Mouse (Mus musculus) thymus, adult 2 months (tissue): ENCODE results near the gene Tyw1. TPM values are rescaled to one million over a fixed set of nuclear protein-coding genes. Genes with fewer than 3 reads are reported as not detected.

Experiments used
- DNase-seq: peaks from one replicate; pipeline ENCODE4 v3.0.0; 2021
- H3K27ac ChIP-seq: fragments of 200-500 bp; 2 replicates; pipeline ENCODE4 v1.5.1; 2012; ENCODE audit warnings: low read length, control low read depth; ENCODE audit not compliant: control insufficient read depth, insufficient read depth
- H3K27me3 ChIP-seq: fragments of 200-500 bp; 2 replicates; pipeline ENCODE4 v1.6.1; 2012; ENCODE audit warnings: mild to moderate bottlenecking, low read length, moderate library complexity, mixed read lengths; ENCODE audit not compliant: control insufficient read depth, insufficient read depth
- H3K36me3 ChIP-seq: fragments of 200-500 bp; 2 replicates; pipeline ENCODE4 v1.6.1; 2012; ENCODE audit warnings: mild to moderate bottlenecking, low read length, moderate library complexity; ENCODE audit not compliant: control insufficient read depth, insufficient read depth
- H3K4me1 ChIP-seq: fragments of 200-500 bp; replicated peaks from 2 replicates; pipeline ENCODE4 v1.6.1; 2012; ENCODE audit warnings: low read length; ENCODE audit not compliant: control insufficient read depth, insufficient read depth
- H3K4me3 ChIP-seq: fragments of 200-500 bp; 2 replicates; pipeline ENCODE4 v1.5.1; 2012; ENCODE audit warnings: mild to moderate bottlenecking, low read length, control low read depth, moderate library complexity; ENCODE audit not compliant: control insufficient read depth, insufficient read depth
- CTCF ChIP-seq: fragments of 200-500 bp; IDR thresholded peaks from 2 replicates; pipeline ENCODE4 v1.5.1; 2012; ENCODE audit warnings: mild to moderate bottlenecking, control low read depth, low read length, moderate library complexity, borderline replicate concordance; ENCODE audit not compliant: control insufficient read depth, poor library complexity, insufficient read depth; ENCODE audit errors: extremely low read depth
- POLR2A ChIP-seq: fragments of 200-500 bp; IDR thresholded peaks from 2 replicates; pipeline ENCODE4 v1.6.1; 2012; ENCODE audit warnings: mild to moderate bottlenecking, low read length, control low read depth, moderate library complexity; ENCODE audit not compliant: control insufficient read depth, poor library complexity, insufficient read depth; ENCODE audit errors: extremely low read depth
- WGBS: fragments of 180-500 bp; shearing (Covaris S2); methylation state at CpG from one replicate; pipeline ENCODE4 v1.1.7; 2018; 5-methylcytosine and 5-hydroxymethylcytosine counted together
- polyA plus RNA-seq: library from polyadenylated mRNA; depleted of rRNA; stranded (reverse); fragments of >200 nt; gene quantifications from 2 replicates; pipeline ENCODE4 v1.2.3, GENCODE M21; 2012; rRNA removed

Gene Tyw1
- polyA plus RNA-seq, 1 experiment = 15.6 TPM

GRCm38 (mm10) chr5:130384222-130384912, 128.9 kb downstream of the Tyw1 start, which contains the start of gene A330070K13Rik:
A330070K13Rik (minus strand) TSS chr5:130384631.
- Histone ChIP-seq H3K36me3 (no peaks in the 10 kb centered on the region), H3K4me3 (no peak within 1 kb of the TSS), H3K27ac (no peak within 1 kb of the TSS), H3K27me3 (no peaks in the 10 kb centered on the region), H3K4me1 (no peaks in the 10 kb centered on the region)
- DNase-seq = no peak
- TF ChIP-seq CTCF (no peak), POLR2A (no peak)
- 13% methylated on average over 13 of the region's 13 CpGs for WGBS

- DNase-seq = no peak
These were observed 131.0 kb downstream of the Tyw1 start for GRCm38 (mm10) chr5:130386418-130386817.

More at GRCm38 (mm10) chr5:130386418-130386817, 131.0 kb downstream of the Tyw1 start:
- no peak for TF ChIP-seq POLR2A
- no peak for TF ChIP-seq CTCF
- Histone ChIP-seq H3K36me3 (no peaks in the 10 kb centered on the region), H3K4me1 (no peaks in the 10 kb centered on the region), H3K27me3 (no peaks in the 10 kb centered on the region), H3K27ac (no peak overlapping the region), H3K4me3 (no peak overlapping the region)
- 90% methylated on average over 7 of the region's 7 CpGs for WGBS

Other genes with a start within 250 kb of the Tyw1 start
- gene Asl, start 226.4 kb upstream of the Tyw1 start, polyA plus RNA-seq = 33.0 and 40.4 TPM in 2 replicates
- 17.0 and 17.5 TPM in 2 replicates for gene Crcp, start 226.3 kb upstream of the Tyw1 start, polyA plus RNA-seq
- 8.4 and 9.5 TPM in 2 replicates for gene Tpst1, start 182.3 kb upstream of the Tyw1 start, polyA plus RNA-seq
- 6.9 and 7.9 TPM in 2 replicates for gene Kctd7, start 110.8 kb upstream of the Tyw1 start, polyA plus RNA-seq
- 19.7 and 21.0 TPM in 2 replicates for gene Rabgef1, start 83.8 kb upstream of the Tyw1 start, polyA plus RNA-seq
- 31.8 and 44.4 TPM in 2 replicates for gene Tmem248, start 38.5 kb upstream of the Tyw1 start, polyA plus RNA-seq
- gene Sbds, start 89 bp upstream of the Tyw1 start, polyA plus RNA-seq = 24.4 and 24.8 TPM in 2 replicates
- 0.01 TPM in 1 of 2 replicates, not detected in the other for gene Caln1, start 113.8 kb downstream of the Tyw1 start, polyA plus RNA-seq
- not detected in 2 replicates for gene A330070K13Rik, start 129.0 kb downstream of the Tyw1 start, polyA plus RNA-seq